In genomic region chr16:30155070-30155469, GRCm38 (mm10) we compare ENCODE assay signal across 10 mouse cellular contexts.
DNase-seq lines count a peak whose midpoint lies in the region; ATAC-seq lines count a peak whose summit lies in the region.
"Had no signal": no experiment of that assay in that cellular context is flagged by ENCODE, and none has a peak within 500 bp of the region (broad histone marks: within the 10 kb centered on the region; RNA-seq: fewer than 3 reads in every experiment).

No protein-coding gene starts in this region.

- no peak overlapping the region for H3K4me3 ChIP-seq in forebrain, embryonic 10.5 days
- H3K4me3 ChIP-seq in forebrain, embryonic 14.5 days (ENCODE audit: low read depth, low read length) = no peak overlapping the region
- no peak overlapping the region for H3K4me3 ChIP-seq in midbrain, embryonic 13.5 days (replicated peaks)
- no peak overlapping the region for H3K4me3 ChIP-seq in midbrain, embryonic 11.5 days (ENCODE audit: low read depth, low read length)
- no peak overlapping the region for H3K4me3 ChIP-seq in midbrain, embryonic 15.5 days

- peaks cover 54% of the 10 kb centered on the region for H3K27me3 ChIP-seq in forebrain, embryonic 10.5 days (ENCODE audit: poor library complexity, severe bottlenecking)
- H3K27me3 ChIP-seq in forebrain, embryonic 14.5 days (replicated peaks; ENCODE audit: control insufficient read depth, insufficient read depth, low read length) = no peaks in the 10 kb centered on the region
- peaks cover 30% of the 10 kb centered on the region for H3K27me3 ChIP-seq in midbrain, embryonic 13.5 days
- H3K27me3 ChIP-seq in midbrain, embryonic 11.5 days (ENCODE audit: control insufficient read depth, insufficient read depth, low read length) = no peaks in the 10 kb centered on the region
- peaks cover 3% of the 10 kb centered on the region for H3K27me3 ChIP-seq in midbrain, embryonic 15.5 days (replicated peaks)

- H3K9ac ChIP-seq in forebrain, embryonic 14.5 days (ENCODE audit: low read length) = no peak overlapping the region
- H3K9ac ChIP-seq in midbrain, embryonic 13.5 days (replicated peaks) = no peak overlapping the region; the same call in 1 of the 2 replicates
- H3K9ac ChIP-seq in midbrain, embryonic 11.5 days (ENCODE audit: low read length) = no peak overlapping the region
- no peak overlapping the region for H3K9ac ChIP-seq in midbrain, embryonic 15.5 days

- no peak for ATAC-seq in forebrain, embryonic 14.5 days
- ATAC-seq in midbrain, embryonic 13.5 days = peak; percentile 37
- ATAC-seq in midbrain, embryonic 11.5 days (ENCODE audit: low FRiP score) = no peak
- ATAC-seq in granulocyte monocyte progenitor cell, adult 5-6 weeks (replicated peaks; ENCODE audit: poor library complexity, severe bottlenecking) = peak; percentile 97
- ATAC-seq in midbrain, embryonic 15.5 days (replicated peaks) = 0 out of 2 replicates have a peak, but pooled peaks have one; percentile 5
- ATAC-seq: activated CD4-positive, CD25-positive, alpha-beta regulatory T cell, adult 4 months had no signal

- no peaks in the 10 kb centered on the region for H3K36me3 ChIP-seq in forebrain, embryonic 10.5 days (replicated peaks)
- no peaks in the 10 kb centered on the region for H3K36me3 ChIP-seq in forebrain, embryonic 14.5 days (ENCODE audit: control insufficient read depth, insufficient read depth, low read length)
- H3K36me3 ChIP-seq in midbrain, embryonic 13.5 days = no peaks in the 10 kb centered on the region
- H3K36me3 ChIP-seq in midbrain, embryonic 11.5 days (ENCODE audit: control insufficient read depth, insufficient read depth, low read length) = no peaks in the 10 kb centered on the region
- no peaks in the 10 kb centered on the region for H3K36me3 ChIP-seq in midbrain, embryonic 15.5 days (replicated peaks)

- no peak overlapping the region for H3K4me2 ChIP-seq in forebrain, embryonic 14.5 days (ENCODE audit: low read length)
- no peak overlapping the region for H3K4me2 ChIP-seq in midbrain, embryonic 13.5 days (replicated peaks)
- H3K4me2 ChIP-seq in midbrain, embryonic 11.5 days = no peak overlapping the region
- H3K4me2 ChIP-seq in midbrain, embryonic 15.5 days = no peak overlapping the region

- peak overlapping the region; percentile 62 for H3K27ac ChIP-seq in forebrain, embryonic 10.5 days
- H3K27ac ChIP-seq in forebrain, embryonic 14.5 days (ENCODE audit: low read depth, low read length) = no peak overlapping the region; the same call in 1 of the 2 replicates
- no peak overlapping the region for H3K27ac ChIP-seq in midbrain, embryonic 13.5 days
- no peak overlapping the region for H3K27ac ChIP-seq in midbrain, embryonic 11.5 days (ENCODE audit: low read depth, low read length)
- no peak overlapping the region for H3K27ac ChIP-seq in midbrain, embryonic 15.5 days

- H3K4me1 ChIP-seq in forebrain, embryonic 10.5 days = peaks cover 39% of the 10 kb centered on the region
- peaks cover 8% of the 10 kb centered on the region for H3K4me1 ChIP-seq in forebrain, embryonic 14.5 days (ENCODE audit: control insufficient read depth, insufficient read depth, low read length)
- peaks cover 17% of the 10 kb centered on the region for H3K4me1 ChIP-seq in midbrain, embryonic 13.5 days (replicated peaks)
- H3K4me1 ChIP-seq in midbrain, embryonic 11.5 days (ENCODE audit: control insufficient read depth, insufficient read depth, low read length) = peaks cover 14% of the 10 kb centered on the region
- H3K4me1 ChIP-seq in midbrain, embryonic 15.5 days = peaks cover 18% of the 10 kb centered on the region

- WGBS in forebrain, embryonic 10.5 days = 30% methylated on average over 6 of the region's 6 CpGs
- 34% methylated on average over 6 of the region's 6 CpGs for WGBS in forebrain, embryonic 14.5 days
- WGBS in midbrain, embryonic 13.5 days = 31% methylated on average over 6 of the region's 6 CpGs
- 21% methylated on average over 6 of the region's 6 CpGs for WGBS in midbrain, embryonic 11.5 days
- 31% methylated on average over 6 of the region's 6 CpGs for WGBS in midbrain, embryonic 15.5 days

- DNase-seq in forebrain, embryonic 10.5 days (ENCODE audit: extremely low spot score, low spot score) = no peak
- no peak for DNase-seq in forebrain, embryonic 14.5 days (ENCODE audit: low spot score)
- no peak for DNase-seq in midbrain, embryonic 11.5 days (ENCODE audit: low spot score, missing footprints)
- no peak for DNase-seq in urinary bladder, postnatal 4 days (ENCODE audit: low spot score in 2 of 2)
- no peak for DNase-seq in cerebellum, adult 8-10 months
- DNase-seq: thymus, postnatal 36 days had no signal

- peaks cover 7% of the 10 kb centered on the region; the same call in 1 of the 2 replicates for H3K9me3 ChIP-seq in forebrain, embryonic 10.5 days
- no peaks in the 10 kb centered on the region for H3K9me3 ChIP-seq in forebrain, embryonic 14.5 days (replicated peaks; ENCODE audit: control insufficient read depth, low read length)
- H3K9me3 ChIP-seq in midbrain, embryonic 13.5 days = no peaks in the 10 kb centered on the region
- H3K9me3 ChIP-seq in midbrain, embryonic 11.5 days (ENCODE audit: control insufficient read depth, low read length) = no peaks in the 10 kb centered on the region
- no peaks in the 10 kb centered on the region for H3K9me3 ChIP-seq in midbrain, embryonic 15.5 days

Comparison
In these comparisons a context has a peak if more than half of its experiments do, and no peak if none do; other contexts are left out.
1. ATAC-seq: peak in midbrain, embryonic 13.5 days (single experiment), granulocyte monocyte progenitor cell, adult 5-6 weeks (single experiment) and midbrain, embryonic 15.5 days (single experiment); none in forebrain, embryonic 14.5 days (single experiment) and midbrain, embryonic 11.5 days (single experiment).